Mouse (Mus musculus) liver, embryonic 14.5 days (tissue): ENCODE results near the gene Phtf2. TPM values are rescaled to one million over a fixed set of nuclear protein-coding genes. Genes with fewer than 3 reads are reported as not detected.

Source experiments
- ATAC-seq: fragments of 200-750 bp; cut with Nextera tagmentation; 2 replicates; pipeline ENCODE4 v1.8.0; 2017; ENCODE audit warnings: moderate number of reproducible peaks, mild to moderate bottlenecking, moderate library complexity; ENCODE audit not compliant: insufficient read depth
- DNase-seq, 3 experiments: peaks; one replicate each; pipeline ENCODE4 v3.0.0-alpha.2; 2012 to 2013; ENCODE audit warnings: low read depth in 3 of 3, low spot score in 3 of 3
- H3K27ac ChIP-seq: fragments of 300-500 bp; sonication (generic); 2 replicates; pipeline ENCODE4 v1.5.1; 2014; ENCODE audit warnings: moderate library complexity, mild to moderate bottlenecking, control low read depth, inconsistent platforms
- H3K27me3 ChIP-seq: fragments of 300-500 bp; sonication (generic); 2 replicates; pipeline ENCODE4 v1.6.1; 2014; ENCODE audit warnings: mild to moderate bottlenecking, low read length, moderate library complexity; ENCODE audit not compliant: control insufficient read depth, insufficient read depth
- H3K36me3 ChIP-seq: fragments of 300-500 bp; sonication (generic); replicated peaks from 2 replicates; pipeline ENCODE4 v1.6.1; 2014; ENCODE audit warnings: low read depth; ENCODE audit not compliant: control insufficient read depth, insufficient read depth
- H3K4me1 ChIP-seq, 2 experiments: fragments of 200-500 bp in 1 of 2; fragments of 300-500 bp in 1 of 2; sonication (generic) in 1 of 2; replicated peaks; 2 replicates each; pipeline ENCODE4 v1.6.1; 2012 to 2014; ENCODE audit warnings: antibody characterized with exemption in 1 of 2, inconsistent platforms in 1 of 2, low read length in 1 of 2; ENCODE audit not compliant: control insufficient read depth in 2 of 2, insufficient read depth in 2 of 2
- H3K4me2 ChIP-seq: fragments of 300-500 bp; sonication (generic); 2 replicates; pipeline ENCODE4 v1.6.1; 2014; ENCODE audit warnings: low read depth, mild to moderate bottlenecking, control low read depth, moderate library complexity
- H3K4me3 ChIP-seq, 2 experiments: fragments of 200-500 bp in 1 of 2; fragments of 300-500 bp in 1 of 2; sonication (generic) in 1 of 2; 2 replicates each; pipeline ENCODE4 v1.5.1; 2012 to 2014; ENCODE audit warnings: low read depth in 2 of 2, low read length in 2 of 2, mild to moderate bottlenecking in 2 of 2, control low read depth in 1 of 2, inconsistent platforms in 1 of 2, moderate library complexity in 1 of 2; ENCODE audit not compliant: insufficient read depth in 1 of 2
- H3K9ac ChIP-seq: fragments of 300-500 bp; sonication (generic); replicated peaks from 2 replicates; pipeline ENCODE4 v1.6.1; 2014; ENCODE audit warnings: mild to moderate bottlenecking, control low read depth, moderate library complexity
- H3K9me3 ChIP-seq: fragments of 300-500 bp; sonication (generic); 2 replicates; pipeline ENCODE4 v1.6.1; 2016; ENCODE audit warnings: low read length, mixed read lengths; ENCODE audit not compliant: control insufficient read depth
- CTCF ChIP-seq: IDR thresholded peaks from 2 replicates; pipeline ENCODE4 v1.5.1; 2016; ENCODE audit warnings: antibody characterized with exemption, low read depth, control low read depth
- EP300 ChIP-seq: IDR thresholded peaks from 2 replicates; pipeline ENCODE4 v1.6.1; 2016; ENCODE audit warnings: antibody characterized with exemption, low read depth
- WGBS: fragments of 180-500 bp; shearing (Covaris S2); extraction: QIAGEN DNeasy Blood & Tissue Kit; methylation state at CpG from one replicate; pipeline ENCODE4 v1.1.7; 2014; ENCODE audit not compliant: insufficient replicate concordance; 5-methylcytosine and 5-hydroxymethylcytosine counted together
- polyA plus RNA-seq, 2 experiments: library from polyadenylated mRNA; depleted of rRNA in 1 of 2; stranded (reverse) in 1 of 2; unstranded in 1 of 2; fragments of >200 nt; fragmentation: Nextera tagmentation in 1 of 2; extraction: Ambion mirVana in 1 of 2; gene quantifications; 2 replicates each; pipeline versions ENCODE4 v1.2.1 to v1.2.3; 2012 to 2014

The Phtf2 gene
- polyA plus RNA-seq, 2 experiments = 2.9 to 5.5 TPM

- Histone ChIP-seq H3K4me2 (no peak overlapping the region), H3K27me3 (no peaks in the 10 kb centered on the region), H3K36me3 (no peaks in the 10 kb centered on the region), H3K27ac (no peak overlapping the region), H3K9me3 (no peaks in the 10 kb centered on the region), H3K4me1 (no peaks in the 10 kb centered on the region), H3K4me3 (no peak overlapping the region), H3K9ac (no peak overlapping the region)
- DNase-seq = no peak
- TF ChIP-seq CTCF (no peak), EP300 (no peak)
- WGBS = 16% methylated on average over 3 of the region's 3 CpGs
- no peak; the same call in 1 of the 2 replicates for ATAC-seq
Observed at GRCm38 (mm10) chr5:20749535-20749934, 132.4 kb downstream of the Phtf2 start.

DNA sequence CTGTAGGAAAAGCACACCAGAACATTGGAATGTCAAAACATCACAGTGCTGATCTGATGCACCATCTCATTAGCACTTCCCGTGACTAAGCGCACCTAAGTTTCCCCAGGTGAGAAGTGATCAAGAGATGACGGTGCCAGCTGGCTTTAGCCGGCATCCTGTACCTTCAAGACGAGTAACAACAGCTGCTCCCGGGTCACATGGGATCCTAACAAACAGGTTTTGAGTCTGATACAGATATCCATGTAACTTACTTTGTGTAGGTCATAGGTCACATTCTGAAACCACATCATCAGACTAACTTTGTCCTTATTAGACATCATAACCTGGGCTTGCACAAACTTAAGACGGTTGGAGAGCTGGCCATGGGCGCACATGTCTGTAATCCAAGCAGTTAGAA is 133.1 kb downstream of the Phtf2 start:
- DNase-seq = no peak
- H3K4me1 ChIP-seq = no peaks in the 10 kb centered on the region
- ATAC-seq = no peak
- WGBS = 73% methylated on average over 8 of the region's 8 CpGs
- no peaks in the 10 kb centered on the region for H3K36me3 ChIP-seq
- no peak overlapping the region for H3K9ac ChIP-seq
- TF ChIP-seq EP300 (no peak), CTCF (no peak)
- no peaks in the 10 kb centered on the region for H3K9me3 ChIP-seq
- H3K27me3 ChIP-seq = no peaks in the 10 kb centered on the region
- H3K4me3 ChIP-seq = no peak overlapping the region
- no peak overlapping the region for H3K4me2 ChIP-seq
- no peak overlapping the region for H3K27ac ChIP-seq

DNA sequence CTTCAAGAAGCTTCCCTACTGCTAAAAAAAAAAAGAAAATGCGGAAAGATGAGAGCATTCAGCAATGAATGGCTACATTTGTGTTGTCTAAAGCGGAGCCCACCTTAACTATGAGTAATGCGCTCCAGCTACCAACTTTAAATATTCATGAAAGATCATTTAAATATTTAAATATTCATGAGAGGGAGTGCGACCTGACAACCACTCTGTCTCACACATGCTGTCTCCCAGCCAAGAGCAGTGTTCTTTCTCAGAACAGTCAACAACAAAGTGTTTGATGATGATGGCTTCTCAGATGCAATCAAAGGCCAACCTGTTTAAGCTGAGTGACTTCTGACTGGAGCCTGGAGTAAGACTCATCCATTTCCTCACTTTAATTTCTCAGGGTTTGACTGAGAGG is 133.8 kb downstream of the Phtf2 start:
- TF ChIP-seq CTCF (no peak), EP300 (no peak)
- Histone ChIP-seq H3K27me3 (no peaks in the 10 kb centered on the region), H3K4me3 (no peak overlapping the region), H3K4me1 (no peaks in the 10 kb centered on the region), H3K27ac (no peak overlapping the region), H3K9ac (no peak overlapping the region), H3K4me2 (no peak overlapping the region), H3K9me3 (no peaks in the 10 kb centered on the region), H3K36me3 (no peaks in the 10 kb centered on the region)
- ATAC-seq = no peak
- DNase-seq = no peak
- WGBS = 74% methylated on average over 4 of the region's 4 CpGs

DNA sequence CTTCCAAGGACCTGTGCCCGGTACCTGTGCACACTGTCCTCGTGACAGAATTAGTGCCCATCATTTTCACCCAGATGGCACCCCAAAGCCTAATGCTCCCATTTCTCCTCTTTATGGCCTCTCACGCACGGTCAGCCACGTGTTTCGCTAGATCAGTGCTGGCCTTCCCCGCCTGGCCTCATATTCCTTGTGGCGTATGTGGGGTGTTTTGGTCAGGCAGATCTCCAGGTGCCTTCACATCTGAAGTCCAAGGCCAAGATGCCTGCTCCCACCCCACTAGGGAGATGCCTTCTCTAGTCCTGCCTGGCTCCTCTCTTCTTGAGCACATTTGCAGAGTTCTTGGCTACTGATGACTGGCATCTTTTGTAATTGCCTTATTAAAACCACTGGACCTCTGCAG is 140.0 kb downstream of the Phtf2 start:
- no peak for TF ChIP-seq CTCF
- TF ChIP-seq EP300 = no peak
- Histone ChIP-seq H3K4me3 (no peak overlapping the region), H3K9ac (no peak overlapping the region), H3K9me3 (no peaks in the 10 kb centered on the region), H3K27ac (no peak overlapping the region), H3K4me1 (no peaks in the 10 kb centered on the region), H3K4me2 (no peak overlapping the region), H3K27me3 (no peaks in the 10 kb centered on the region), H3K36me3 (no peaks in the 10 kb centered on the region)
- no peak for DNase-seq
- no peak for ATAC-seq
- 71% methylated on average over 8 of the region's 8 CpGs for WGBS

- TF ChIP-seq CTCF (no peak), EP300 (no peak)
Observed at GRCm38 (mm10) chr5:20741193-20741592, 140.7 kb downstream of the Phtf2 start.

More at GRCm38 (mm10) chr5:20741193-20741592, 140.7 kb downstream of the Phtf2 start:
- no peaks in the 10 kb centered on the region for H3K4me1 ChIP-seq
- H3K9me3 ChIP-seq = no peaks in the 10 kb centered on the region
- no peak overlapping the region for H3K27ac ChIP-seq
- ATAC-seq (no peak), DNase-seq (no peak)
- H3K36me3 ChIP-seq = no peaks in the 10 kb centered on the region
- WGBS = 69% methylated on average over 6 of the region's 6 CpGs
- H3K4me2 ChIP-seq = no peak overlapping the region
- H3K9ac ChIP-seq = no peak overlapping the region
- H3K27me3 ChIP-seq = no peaks in the 10 kb centered on the region
- H3K4me3 ChIP-seq = no peak overlapping the region
